Mouse (Mus musculus) neutrophil, adult 5-6 weeks (primary cell): ENCODE measurements around the gene Xlr. TPM values are rescaled to one million over a fixed set of nuclear protein-coding genes. Genes with fewer than 3 reads are reported as not detected.
"Not testable (repeated sequence)": the region's sequence is repeated elsewhere in the genome, so short reads cannot be mapped to it uniquely, and the experiment has no call there.

Experiments used
- ATAC-seq: fragments of 151-379, 151-347 bp; 2 replicates; pipeline ENCODE4 v1.8.0; 2017; ENCODE audit warnings: mild to moderate bottlenecking, moderate TSS enrichment; ENCODE audit not compliant: insufficient number of reproducible peaks, poor library complexity, low FRiP score, severe bottlenecking; ENCODE audit errors: extremely low read depth
- total RNA-seq: library from RNA; stranded (forward); fragments of 200-1000 nt; gene quantifications from 2 replicates; pipeline ENCODE4 v1.2.3, GENCODE M21; 2017

Gene Xlr
- total RNA-seq: 0.74 TPM in 1 of 2 replicates, not detected in the other

GRCm38 (mm10) chrX:53797519-53797918, at the start of gene Xlr:
TSS of gene Xlr (minus strand) at chrX:53797706.
- not testable (repeated sequence) for ATAC-seq

- no peak for ATAC-seq
These were observed 1.6 kb upstream of the Xlr start for GRCm38 (mm10) chrX:53799074-53799473.

- ATAC-seq: no peak
These were observed 21.2 kb downstream of the Xlr start, which contains the start of gene Zfp36l3 for GRCm38 (mm10) chrX:53776276-53776675. TSS of gene Zfp36l3 (minus strand) at chrX:53776394.

GRCm38 (mm10) chrX:53757736-53758135, 39.8 kb downstream of the Xlr start, which contains the start of gene 1700013H16Rik:
TSS of gene 1700013H16Rik (minus strand) at chrX:53757831.
- no peak for ATAC-seq

- ATAC-seq: no peak
These were observed 44.7 kb downstream of the Xlr start for GRCm38 (mm10) chrX:53752851-53753250.

- ATAC-seq: no peak
These were observed 68.5 kb downstream of the Xlr start for GRCm38 (mm10) chrX:53728967-53729366.

Other genes starting within 250 kb of the Xlr start
- 1.5 and 4.2 TPM in 2 replicates for gene Rtl8c, start 189.7 kb downstream of the Xlr start, total RNA-seq
- gene Gm14597, start 188.7 kb downstream of the Xlr start, total RNA-seq: not detected in 2 replicates
- 1.5 TPM in 1 of 2 replicates, not detected in the other for gene Rtl8a, start 154.0 kb downstream of the Xlr start, total RNA-seq
- gene Rtl8b, start 127.3 kb downstream of the Xlr start, total RNA-seq: 1.6 and 3.4 TPM in 2 replicates
- not detected in 2 replicates for gene 4930502E18Rik, start 72.9 kb downstream of the Xlr start, total RNA-seq
- not detected in 2 replicates for gene 1700013H16Rik, start 39.9 kb downstream of the Xlr start, total RNA-seq
- gene Zfp36l3, start 21.3 kb downstream of the Xlr start, total RNA-seq: 0.12 TPM in 1 of 2 replicates, not detected in the other